Mouse (Mus musculus) common myeloid progenitor, adult 5-6 weeks (primary cell): ENCODE results near the gene Arid5b. TPM values are rescaled to one million over a fixed set of nuclear protein-coding genes. Genes with fewer than 3 reads are reported as not detected.

ENCODE experiments used
- ATAC-seq: replicated peaks from 2 replicates; pipeline ENCODE4 v1.8.0; 2016; ENCODE audit warnings: low read depth, mild to moderate bottlenecking, moderate TSS enrichment, inconsistent platforms; ENCODE audit not compliant: poor library complexity, severe bottlenecking
- total RNA-seq: library from RNA; stranded (forward); fragments of 200-1000, 187-1606 nt; gene quantifications from 2 replicates; pipeline ENCODE4 v1.2.3, GENCODE M21; 2017

The Arid5b gene
- total RNA-seq: 6.8 and 7.0 TPM in 2 replicates

GRCm38 (mm10) chr10:68278632-68279361, at the start of gene Arid5b:
Arid5b (minus strand) TSS chr10:68278740.
- ATAC-seq: no peak

- 0 out of 2 replicates have a peak, but pooled peaks have one; percentile 8 for ATAC-seq
Measured at GRCm38 (mm10) chr10:68325378-68325777, 46.8 kb upstream of the Arid5b start.

GRCm38 (mm10) chr10:68324061-68324460, 45.5 kb upstream of the Arid5b start:
- no peak for ATAC-seq

- ATAC-seq: no peak
Measured at GRCm38 (mm10) chr10:68323167-68323566, 44.6 kb upstream of the Arid5b start.

GRCm38 (mm10) chr10:68320986-68321385, 42.4 kb upstream of the Arid5b start:
- no peak for ATAC-seq

- no peak for ATAC-seq
Measured at GRCm38 (mm10) chr10:68320496-68320895, 42.0 kb upstream of the Arid5b start.

GRCm38 (mm10) chr10:68319438-68319837, 40.9 kb upstream of the Arid5b start:
- peak; percentile 76 for ATAC-seq

- no peak for ATAC-seq
Measured at GRCm38 (mm10) chr10:68318438-68318979, 40.0 kb upstream of the Arid5b start.

- 0 out of 2 replicates have a peak, but pooled peaks have one; percentile 36 for ATAC-seq
Measured at GRCm38 (mm10) chr10:68312734-68313133, 34.2 kb upstream of the Arid5b start.

- ATAC-seq: no peak
Measured at GRCm38 (mm10) chr10:68301013-68301412, 22.5 kb upstream of the Arid5b start.

GRCm38 (mm10) chr10:68289465-68289864, 10.9 kb upstream of the Arid5b start:
- ATAC-seq: no peak

- peak; percentile 75 for ATAC-seq
Measured at GRCm38 (mm10) chr10:68282466-68283391, 4.2 kb upstream of the Arid5b start.

GRCm38 (mm10) chr10:68281775-68282106, 3.2 kb upstream of the Arid5b start:
- no peak for ATAC-seq

GRCm38 (mm10) chr10:68281076-68281774, 2.7 kb upstream of the Arid5b start:
- no peak for ATAC-seq

- ATAC-seq: peak; percentile 4; the same call in 1 of the 2 replicates
Measured at GRCm38 (mm10) chr10:68279516-68280501, 1.3 kb upstream of the Arid5b start.

- peak; percentile 36 for ATAC-seq
Measured at GRCm38 (mm10) chr10:68277671-68278151, 829 bp downstream of the Arid5b start.

GRCm38 (mm10) chr10:68276976-68277441, 1.5 kb downstream of the Arid5b start:
- ATAC-seq: peak; percentile 19; the same call in 1 of the 2 replicates

GRCm38 (mm10) chr10:68276350-68276975, 2.1 kb downstream of the Arid5b start:
- peak; percentile 43 for ATAC-seq
